Mouse (Mus musculus) heart, postnatal 25 days (tissue): ENCODE data around the gene Stxbp6. TPM values are rescaled to one million over a fixed set of nuclear protein-coding genes. Genes with fewer than 3 reads are reported as not detected.
A peak's percentile ranks its signal among the peaks of the same experiment; 100 is the strongest.
"Not testable (repeated sequence)": the region's sequence is repeated elsewhere in the genome, so short reads cannot be mapped to it uniquely, and the experiment has no call there.

Source experiments
- DNase-seq: peaks from one replicate; pipeline ENCODE4 v3.0.0; 2022; ENCODE audit warnings: low spot score
- intact Hi-C: fragments of 180-260 bp; cut with DNase I; formaldehyde crosslinking; loops from one replicate; pipeline ENCODE4 v1.15.1; 2025
- total RNA-seq, 2 experiments: library from RNA; stranded (reverse); gene quantifications; 2 replicates each; pipeline ENCODE4 v1.2.3; 2021

Stxbp6 gene
- total RNA-seq, 2 experiments from 2014 or later, result 9.3 to 16.5 TPM

GRCm38 (mm10) chr12:45060804-45061203 lies 13.7 kb downstream of the Stxbp6 start:
- intact Hi-C loops, result no loop called here
- no peak for DNase-seq

- intact Hi-C loops, result no loop called here
- no peak for DNase-seq
These were observed 16.5 kb downstream of the Stxbp6 start for GRCm38 (mm10) chr12:45058007-45058406.

GRCm38 (mm10) chr12:45056372-45056771 lies 18.1 kb downstream of the Stxbp6 start:
- no peak for DNase-seq
- intact Hi-C loops, result no loop called here

GRCm38 (mm10) chr12:45053319-45053718 lies 21.2 kb downstream of the Stxbp6 start:
- intact Hi-C loops, result loop anchor here (2.0 to 5.0 kb wide), 2 partner anchors 21 to 41 kb away; partner anchors contain the start of gene Stxbp6
- no peak for DNase-seq

GRCm38 (mm10) chr12:45052860-45053259 lies 21.6 kb downstream of the Stxbp6 start:
- intact Hi-C loops, result loop anchor here (2.0 to 5.0 kb wide), 2 partner anchors 22 to 41 kb away; partner anchors contain the start of gene Stxbp6
- no peak for DNase-seq

- intact Hi-C loops, result loop anchor here (5.0 kb wide), 1 partner anchor 38 kb away; no protein-coding TSS in a partner anchor
- peak; percentile 70 for DNase-seq
These were observed 24.6 kb downstream of the Stxbp6 start for GRCm38 (mm10) chr12:45049894-45050293.

- DNase-seq, intact Hi-C loops: not testable (repeated sequence)
These were observed 26.8 kb downstream of the Stxbp6 start for GRCm38 (mm10) chr12:45047711-45048110.

- intact Hi-C loops, result no loop called here
- no peak for DNase-seq
These were observed 27.3 kb downstream of the Stxbp6 start for GRCm38 (mm10) chr12:45047172-45047571.

- intact Hi-C loops, result no loop called here
These were observed 29.9 kb downstream of the Stxbp6 start for GRCm38 (mm10) chr12:45044581-45044980.

GRCm38 (mm10) chr12:45042591-45043091 lies 31.9 kb downstream of the Stxbp6 start:
- no peak for DNase-seq

More at GRCm38 (mm10) chr12:45044581-45044980, 29.9 kb downstream of the Stxbp6 start:
- DNase-seq, result no peak

GRCm38 (mm10) chr12:45037496-45037895 lies 37.0 kb downstream of the Stxbp6 start:
- intact Hi-C loops, result no loop called here

More at GRCm38 (mm10) chr12:45042591-45043091, 31.9 kb downstream of the Stxbp6 start:
- intact Hi-C loops, result no loop called here

GRCm38 (mm10) chr12:45037091-45037490 lies 37.4 kb downstream of the Stxbp6 start:
- DNase-seq, result no peak
- intact Hi-C loops, result no loop called here

More at GRCm38 (mm10) chr12:45037496-45037895, 37.0 kb downstream of the Stxbp6 start:
- DNase-seq, result no peak

GRCm38 (mm10) chr12:45030681-45031080 lies 43.8 kb downstream of the Stxbp6 start:
- DNase-seq, result no peak
- intact Hi-C loops, result no loop called here

- DNase-seq, result no peak
- intact Hi-C loops, result no loop called here
These were observed 48.2 kb downstream of the Stxbp6 start for GRCm38 (mm10) chr12:45026347-45026746.

GRCm38 (mm10) chr12:45020018-45020417 lies 54.5 kb downstream of the Stxbp6 start:
- DNase-seq, result no peak
- intact Hi-C loops, result no loop called here

- DNase-seq, result no peak
- intact Hi-C loops, result loop anchor here (5.0 kb wide), 1 partner anchor 53 kb away; the partner anchor contains the start of gene Stxbp6
These were observed 55.3 kb downstream of the Stxbp6 start for GRCm38 (mm10) chr12:45019059-45019822.

GRCm38 (mm10) chr12:45013246-45013756 lies 61.2 kb downstream of the Stxbp6 start:
- peak; percentile 75 for DNase-seq
- intact Hi-C loops, result loop anchor here (5.0 kb wide), 3 partner anchors 39 to 161 kb away; no protein-coding TSS in a partner anchor

GRCm38 (mm10) chr12:45011436-45012089 lies 62.9 kb downstream of the Stxbp6 start:
- DNase-seq, result no peak
- intact Hi-C loops, result loop anchor here (5.0 kb wide), 3 partner anchors 41 to 159 kb away; no protein-coding TSS in a partner anchor

GRCm38 (mm10) chr12:45011006-45011405 lies 63.5 kb downstream of the Stxbp6 start:
- intact Hi-C loops, result loop anchor here (5.0 kb wide), 3 partner anchors 41 to 159 kb away; no protein-coding TSS in a partner anchor
- DNase-seq, result no peak

GRCm38 (mm10) chr12:45009984-45010611 lies 64.4 kb downstream of the Stxbp6 start:
- intact Hi-C loops, result loop anchor here (5.0 to 10.0 kb wide), 4 partner anchors 42 to 158 kb away; no protein-coding TSS in a partner anchor
- DNase-seq, result no peak
